In the genomic region with DNA sequence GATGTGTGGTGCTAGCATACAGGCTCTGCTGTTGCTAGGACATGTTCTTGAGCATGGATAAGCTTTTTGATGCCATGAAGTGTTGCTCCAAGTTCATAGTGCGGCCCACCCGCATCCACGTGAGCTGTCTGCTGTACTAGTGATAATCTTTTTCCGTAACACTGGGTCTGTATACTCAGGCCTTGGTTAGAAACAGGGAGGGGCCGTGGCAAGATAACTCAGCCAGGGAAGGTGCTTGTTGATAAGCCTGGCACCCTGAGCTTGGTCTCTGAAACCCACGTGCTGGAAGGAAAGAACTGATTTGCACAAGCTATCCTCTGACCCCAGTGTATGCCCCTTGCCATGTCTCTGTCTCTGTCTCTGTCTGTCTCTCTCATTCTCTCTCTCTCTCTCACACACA, we compare ENCODE assay signal across 10 mouse cellular contexts. TPM values are rescaled to one million over a fixed set of nuclear protein-coding genes. Genes with fewer than 3 reads are reported as not detected.
DNase-seq lines count a peak whose midpoint lies in the region; ATAC-seq and TF ChIP-seq lines count a peak whose summit lies in the region.
"Had no signal": no experiment of that assay in that cellular context is flagged by ENCODE, and none has a peak within 500 bp of the region (broad histone marks: within the 10 kb centered on the region; RNA-seq: fewer than 3 reads in every experiment).

No protein-coding gene starts in this region.

- DNase-seq in liver, embryonic 11.5 days (ENCODE audit: low spot score) = peak; percentile 33
- peak; percentile 50 for DNase-seq in stomach, postnatal 0 days (ENCODE audit: low spot score)
- DNase-seq in adrenal gland, postnatal 14 days = no peak
- DNase-seq in lung, postnatal 10 days = no peak
- DNase-seq: kidney, postnatal 4 days; lung, postnatal 36 days had no signal

- no peaks in the 10 kb centered on the region for H3K27me3 ChIP-seq in neural tube, embryonic 13.5 days
- H3K27me3 ChIP-seq in neural tube, embryonic 15.5 days (replicated peaks) = no peaks in the 10 kb centered on the region
- no peaks in the 10 kb centered on the region for H3K27me3 ChIP-seq in heart, embryonic 11.5 days (ENCODE audit: control insufficient read depth, insufficient read depth, low read length)
- no peaks in the 10 kb centered on the region for H3K27me3 ChIP-seq in liver, embryonic 11.5 days (replicated peaks; ENCODE audit: control insufficient read depth, insufficient read depth, low read length)
- H3K27me3 ChIP-seq in stomach, postnatal 0 days (ENCODE audit: control insufficient read depth, insufficient read depth, low read length) = no peaks in the 10 kb centered on the region
- H3K27me3 ChIP-seq: hindbrain, embryonic 15.5 days had no signal

- no peak overlapping the region for H3K9ac ChIP-seq in neural tube, embryonic 13.5 days
- H3K9ac ChIP-seq in neural tube, embryonic 15.5 days (replicated peaks) = no peak overlapping the region
- no peak overlapping the region for H3K9ac ChIP-seq in heart, embryonic 11.5 days (ENCODE audit: low read depth, low read length)
- H3K9ac ChIP-seq in liver, embryonic 11.5 days (ENCODE audit: low read depth, low read length) = no peak overlapping the region
- no peak overlapping the region for H3K9ac ChIP-seq in stomach, postnatal 0 days (ENCODE audit: low read length)
- H3K9ac ChIP-seq: hindbrain, embryonic 15.5 days had no signal

- no peaks in the 10 kb centered on the region for H3K9me3 ChIP-seq in neural tube, embryonic 13.5 days
- no peaks in the 10 kb centered on the region for H3K9me3 ChIP-seq in neural tube, embryonic 15.5 days (replicated peaks)
- H3K9me3 ChIP-seq in heart, embryonic 11.5 days (replicated peaks; ENCODE audit: control insufficient read depth, low read length) = no peaks in the 10 kb centered on the region
- H3K9me3 ChIP-seq in liver, embryonic 11.5 days (ENCODE audit: control insufficient read depth, low read length) = no peaks in the 10 kb centered on the region
- no peaks in the 10 kb centered on the region for H3K9me3 ChIP-seq in stomach, postnatal 0 days (ENCODE audit: control insufficient read depth, low read length)
- H3K9me3 ChIP-seq: hindbrain, embryonic 15.5 days had no signal

- H3K4me1 ChIP-seq in neural tube, embryonic 13.5 days (replicated peaks) = peaks cover 14% of the 10 kb centered on the region
- peaks cover 12% of the 10 kb centered on the region for H3K4me1 ChIP-seq in neural tube, embryonic 15.5 days
- H3K4me1 ChIP-seq in heart, embryonic 11.5 days (ENCODE audit: control insufficient read depth, insufficient read depth, low read length) = peaks cover 14% of the 10 kb centered on the region
- H3K4me1 ChIP-seq in liver, embryonic 11.5 days (replicated peaks; ENCODE audit: control insufficient read depth, insufficient read depth, low read length) = peaks cover 15% of the 10 kb centered on the region
- no peaks in the 10 kb centered on the region for H3K4me1 ChIP-seq in stomach, postnatal 0 days (replicated peaks; ENCODE audit: control insufficient read depth, insufficient read depth)

- WGBS in neural tube, embryonic 13.5 days = 93% methylated on average over 6 of the region's 6 CpGs
- WGBS in neural tube, embryonic 15.5 days = 92% methylated on average over 6 of the region's 6 CpGs
- 18% methylated on average over 6 of the region's 6 CpGs for WGBS in heart, embryonic 11.5 days (ENCODE audit: insufficient replicate concordance)
- 47% methylated on average over 6 of the region's 6 CpGs for WGBS in liver, embryonic 11.5 days
- WGBS in stomach, postnatal 0 days = 69% methylated on average over 6 of the region's 6 CpGs

- H3K4me2 ChIP-seq in neural tube, embryonic 13.5 days = no peak overlapping the region
- H3K4me2 ChIP-seq in neural tube, embryonic 15.5 days = no peak overlapping the region
- no peak overlapping the region for H3K4me2 ChIP-seq in heart, embryonic 11.5 days
- H3K4me2 ChIP-seq in liver, embryonic 11.5 days = no peak overlapping the region
- no peak overlapping the region for H3K4me2 ChIP-seq in stomach, postnatal 0 days (replicated peaks; ENCODE audit: low read depth)
- H3K4me2 ChIP-seq: hindbrain, embryonic 15.5 days had no signal

- H3K36me3 ChIP-seq in neural tube, embryonic 13.5 days = peaks cover 18% of the 10 kb centered on the region
- peaks cover 14% of the 10 kb centered on the region for H3K36me3 ChIP-seq in neural tube, embryonic 15.5 days
- H3K36me3 ChIP-seq in heart, embryonic 11.5 days (ENCODE audit: control insufficient read depth, insufficient read depth, low read length) = no peaks in the 10 kb centered on the region
- peaks cover 19% of the 10 kb centered on the region; the same call in 1 of the 2 replicates for H3K36me3 ChIP-seq in liver, embryonic 11.5 days (ENCODE audit: control insufficient read depth, insufficient read depth, low read length)
- H3K36me3 ChIP-seq in stomach, postnatal 0 days (ENCODE audit: control insufficient read depth, insufficient read depth, low read length) = peaks cover 16% of the 10 kb centered on the region; the same call in 1 of the 2 replicates

- H3K27ac ChIP-seq in neural tube, embryonic 13.5 days (replicated peaks) = 0 out of 2 replicates have a peak overlapping the region, but pooled peaks have one; percentile 69
- no peak overlapping the region; the same call in 1 of the 2 replicates for H3K27ac ChIP-seq in neural tube, embryonic 15.5 days (replicated peaks)
- no peak overlapping the region; the same call in 1 of the 2 replicates for H3K27ac ChIP-seq in heart, embryonic 11.5 days (ENCODE audit: low read depth, low read length)
- peak overlapping the region; percentile 19; the same call in 1 of the 2 replicates for H3K27ac ChIP-seq in liver, embryonic 11.5 days (ENCODE audit: low read depth, low read length)
- no peak overlapping the region for H3K27ac ChIP-seq in stomach, postnatal 0 days (replicated peaks)

- H3K4me3 ChIP-seq in neural tube, embryonic 13.5 days = no peak overlapping the region
- H3K4me3 ChIP-seq in neural tube, embryonic 15.5 days (replicated peaks) = no peak overlapping the region
- H3K4me3 ChIP-seq in heart, embryonic 11.5 days (ENCODE audit: low read depth, low read length) = no peak overlapping the region
- H3K4me3 ChIP-seq in liver, embryonic 11.5 days (ENCODE audit: low read depth, low read length) = no peak overlapping the region
- no peak overlapping the region for H3K4me3 ChIP-seq in stomach, postnatal 0 days (ENCODE audit: low read depth, low read length)
- H3K4me3 ChIP-seq: hindbrain, embryonic 15.5 days had no signal

- no peak for TF ChIP-seq CTCF in stomach, postnatal 0 days (IDR thresholded peaks at IDR 0.05; ENCODE audit: low read depth)

- TF ChIP-seq EP300 in stomach, postnatal 0 days (optimal IDR thresholded peaks at IDR 0.05) = no peak

- no peak for ATAC-seq in neural tube, embryonic 13.5 days (ENCODE audit: low read depth)
- no peak for ATAC-seq in neural tube, embryonic 15.5 days (ENCODE audit: low FRiP score)
- ATAC-seq in heart, embryonic 11.5 days (replicated peaks; ENCODE audit: insufficient number of reproducible peaks, low FRiP score, low TSS enrichment) = 0 out of 2 replicates have a peak, but pooled peaks have one; percentile 28
- peak; percentile 96 for ATAC-seq in liver, embryonic 11.5 days (replicated peaks; ENCODE audit: low FRiP score)
- ATAC-seq in stomach, postnatal 0 days (ENCODE audit: low FRiP score, low TSS enrichment) = peak; percentile 72; the same call in 1 of the 2 replicates

RNA-seq across cellular contexts. Expression of a gene that starts 47.9 kb away (rescaled TPM):
- polyA plus RNA-seq in neural tube, embryonic 13.5 days (2015; fragmentation: Nextera tagmentation; extraction: Ambion mirVana) = 2.0 and 4.1 TPM in 2 replicates
- 2.9 and 3.8 TPM in 2 replicates for polyA plus RNA-seq in neural tube, embryonic 15.5 days (2015; fragmentation: Nextera tagmentation; extraction: Ambion mirVana)
- 15.5 and 19.2 TPM in 2 replicates for polyA plus RNA-seq in heart, embryonic 11.5 days (2014; fragmentation: Nextera tagmentation; extraction: Ambion mirVana)
- 0.31 and 0.34 TPM in 2 replicates for polyA plus RNA-seq in liver, embryonic 11.5 days (2014; fragmentation: Nextera tagmentation; extraction: Ambion mirVana)
- polyA plus RNA-seq in stomach, postnatal 0 days (2015; fragmentation: Nextera tagmentation; extraction: Ambion mirVana) = 3.3 and 4.2 TPM in 2 replicates
- total RNA-seq in adrenal gland, postnatal 14 days (2021) = 0.98 and 1.0 TPM in 2 replicates

Comparison
In these comparisons a context has a peak if more than half of its experiments do, and no peak if none do; other contexts are left out.
1. H3K27ac ChIP-seq: peak in neural tube, embryonic 13.5 days (single experiment) and liver, embryonic 11.5 days (single experiment); none in neural tube, embryonic 15.5 days (single experiment), heart, embryonic 11.5 days (single experiment) and stomach, postnatal 0 days (single experiment).
2. ATAC-seq: peak in heart, embryonic 11.5 days (single experiment), liver, embryonic 11.5 days (single experiment) and stomach, postnatal 0 days (single experiment); none in neural tube, embryonic 13.5 days (single experiment) and neural tube, embryonic 15.5 days (single experiment).
3. DNase-seq: peak in liver, embryonic 11.5 days (single experiment) and stomach, postnatal 0 days (single experiment); none in adrenal gland, postnatal 14 days (single experiment) and lung, postnatal 10 days (single experiment).